Mouse (Mus musculus) ovary, adult 18-20 months (tissue): ENCODE data around the gene Eif3i.
A peak's percentile ranks its signal among the peaks of the same experiment; 100 is the strongest.
"Not testable (repeated sequence)": the region's sequence is repeated elsewhere in the genome, so short reads cannot be mapped to it uniquely, and the experiment has no call there.

Experiments used
- DNase-seq: peaks from one replicate; pipeline ENCODE4 v3.0.0; 2022; ENCODE audit warnings: low spot score, mixed read lengths

Gene Eif3i

GRCm38 (mm10) chr4:129573430-129573829 lies 27.0 kb downstream of the Eif3i start, which contains the start of gene Lck:
TSS of gene Lck (minus strand) at chr4:129573641.
- no peak for DNase-seq

DNA sequence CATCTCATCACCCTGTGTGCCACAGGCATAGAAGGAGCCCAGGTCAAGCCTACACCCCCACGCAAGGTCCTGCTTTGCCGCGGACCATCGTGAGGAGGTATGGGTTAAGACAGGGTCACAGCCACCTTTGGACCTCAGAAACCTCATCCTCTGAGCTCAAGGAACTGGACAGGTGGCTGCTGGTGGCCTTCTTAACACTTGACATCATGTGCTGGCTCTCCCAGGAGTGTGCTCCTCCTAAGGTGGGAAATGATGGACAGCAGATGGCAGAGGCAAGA lies 27.4 kb downstream of the Eif3i start:
- DNase-seq: no peak

DNA sequence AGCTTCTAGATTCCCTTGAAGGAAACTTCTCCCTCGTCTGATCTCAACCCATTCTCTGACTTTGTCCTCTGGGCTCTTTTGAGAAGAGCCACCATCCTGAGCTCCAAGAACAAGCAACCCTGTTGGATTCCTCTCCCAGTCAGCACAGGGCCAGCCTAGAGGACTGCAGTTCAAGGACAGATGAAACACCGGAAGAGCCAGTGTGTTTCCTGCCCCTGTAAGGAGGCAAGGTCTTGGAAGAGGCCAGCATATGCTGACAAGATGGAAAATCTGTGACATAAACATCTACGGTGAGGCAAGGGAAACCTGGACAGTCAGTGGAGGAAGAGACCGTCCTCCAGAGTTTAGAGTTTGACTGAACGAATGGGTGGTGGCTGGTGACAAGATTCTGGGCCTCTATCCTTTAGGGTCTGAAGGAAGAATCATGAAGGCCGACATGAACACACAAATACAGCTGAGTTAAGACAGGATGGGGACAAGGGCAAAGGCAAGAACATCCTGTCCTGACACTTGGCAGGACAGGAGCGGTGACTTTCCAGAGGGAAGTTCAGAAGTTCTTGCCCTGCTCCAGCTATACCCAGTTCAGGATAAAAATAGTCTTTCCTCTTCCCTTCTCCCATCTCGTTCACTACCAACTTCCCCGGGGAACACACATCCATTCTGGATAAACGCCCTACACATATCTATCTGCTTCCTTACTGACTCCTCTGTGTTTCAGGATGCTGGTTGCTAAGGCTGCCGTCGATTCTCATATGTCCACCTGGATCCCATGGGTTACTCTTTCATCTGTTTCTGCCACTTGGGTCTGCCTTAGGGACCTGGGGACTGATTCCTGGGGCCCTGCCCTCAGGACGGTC lies 28.0 kb downstream of the Eif3i start:
- DNase-seq: no peak

DNA sequence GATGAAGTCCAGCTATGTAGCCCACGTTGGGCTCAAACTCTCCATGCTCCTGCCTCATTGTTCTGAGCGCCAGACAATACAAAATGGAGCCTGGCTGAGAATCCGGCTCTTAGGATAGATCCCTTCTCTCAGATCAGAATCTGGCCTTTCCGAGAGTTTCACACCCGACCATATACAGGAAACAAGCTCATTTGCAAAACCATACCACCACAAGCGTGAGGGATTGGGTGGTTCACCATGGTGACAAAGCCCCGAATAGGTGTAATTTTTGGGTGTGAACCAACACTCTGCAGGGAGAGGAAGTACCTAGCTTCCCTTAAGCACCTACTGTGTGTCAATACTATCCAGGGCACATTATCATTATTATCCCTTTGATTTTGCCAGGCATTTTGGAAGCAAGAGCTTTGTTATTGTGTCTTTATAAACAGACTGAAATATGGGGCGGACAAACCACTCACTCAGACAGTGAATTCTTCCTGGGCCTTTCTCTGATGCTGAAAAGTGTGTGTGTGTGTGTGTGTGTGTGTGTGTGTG lies 28.8 kb downstream of the Eif3i start:
- no peak for DNase-seq

- DNase-seq: no peak
Measured at GRCm38 (mm10) chr4:129570028-129570427, 30.4 kb downstream of the Eif3i start.

DNA sequence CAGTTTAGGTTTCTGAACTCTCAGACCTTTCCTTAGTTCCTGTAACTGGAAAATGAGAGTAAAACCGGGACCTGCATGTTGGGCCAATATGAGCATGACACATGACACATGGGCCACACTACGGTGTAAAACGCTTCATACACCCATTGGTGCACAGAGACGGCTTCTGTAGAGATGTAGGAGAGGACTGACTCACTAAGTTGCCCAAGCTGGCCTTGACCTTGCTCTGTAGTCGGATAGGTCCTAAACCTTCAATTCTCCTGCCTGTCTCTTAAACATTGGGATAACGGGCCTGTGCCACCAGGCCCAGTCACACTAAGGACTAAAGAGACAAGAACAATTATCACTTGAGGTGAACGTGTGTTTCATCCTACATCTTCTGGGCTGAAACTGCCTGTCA lies 32.1 kb downstream of the Eif3i start:
- no peak for DNase-seq

DNA sequence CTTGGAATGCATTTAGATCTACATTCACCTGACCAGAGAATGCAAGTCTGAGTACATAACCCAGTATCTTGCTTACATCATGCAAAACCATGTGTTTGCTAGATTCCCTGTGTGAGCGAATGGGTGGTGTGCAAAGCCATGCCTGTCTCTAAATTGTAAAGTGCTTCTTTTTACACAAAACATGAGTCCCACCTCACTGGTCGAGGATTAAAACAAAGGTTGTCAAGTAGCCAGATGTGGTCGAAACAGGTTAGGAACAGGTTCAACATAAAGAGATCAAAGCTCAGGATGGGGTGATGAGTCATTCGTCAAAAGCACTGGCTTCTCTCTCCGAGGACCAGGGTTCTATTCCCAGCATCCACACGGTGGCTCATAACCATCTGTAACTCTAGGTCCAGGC lies 35.3 kb downstream of the Eif3i start:
- DNase-seq: no peak

DNA sequence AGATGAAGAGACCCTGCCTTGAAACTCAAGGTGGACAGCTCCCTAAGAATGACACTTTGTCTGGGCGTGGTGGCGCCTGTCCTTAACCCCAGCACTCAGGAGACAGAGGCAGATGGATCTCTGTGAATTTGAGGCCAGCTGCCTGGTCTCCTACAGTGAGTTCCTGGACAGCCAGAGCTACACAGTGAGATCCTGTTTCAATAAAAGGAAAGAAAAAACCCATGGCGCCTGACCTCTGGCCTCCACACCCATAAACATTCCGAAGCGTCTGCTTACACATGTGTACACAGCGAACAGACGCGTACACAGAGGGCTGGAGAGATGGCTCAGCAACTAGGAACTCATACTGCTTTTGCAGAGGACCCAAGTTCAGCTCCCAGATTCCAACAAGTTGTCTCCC lies 36.7 kb downstream of the Eif3i start:
- DNase-seq: no peak

- DNase-seq: no peak
Measured at GRCm38 (mm10) chr4:129561184-129561583, 39.3 kb downstream of the Eif3i start.

- no peak for DNase-seq
Measured at GRCm38 (mm10) chr4:129558321-129558955, 42.0 kb downstream of the Eif3i start.

GRCm38 (mm10) chr4:129557256-129557808 lies 43.1 kb downstream of the Eif3i start:
- no peak for DNase-seq

DNA sequence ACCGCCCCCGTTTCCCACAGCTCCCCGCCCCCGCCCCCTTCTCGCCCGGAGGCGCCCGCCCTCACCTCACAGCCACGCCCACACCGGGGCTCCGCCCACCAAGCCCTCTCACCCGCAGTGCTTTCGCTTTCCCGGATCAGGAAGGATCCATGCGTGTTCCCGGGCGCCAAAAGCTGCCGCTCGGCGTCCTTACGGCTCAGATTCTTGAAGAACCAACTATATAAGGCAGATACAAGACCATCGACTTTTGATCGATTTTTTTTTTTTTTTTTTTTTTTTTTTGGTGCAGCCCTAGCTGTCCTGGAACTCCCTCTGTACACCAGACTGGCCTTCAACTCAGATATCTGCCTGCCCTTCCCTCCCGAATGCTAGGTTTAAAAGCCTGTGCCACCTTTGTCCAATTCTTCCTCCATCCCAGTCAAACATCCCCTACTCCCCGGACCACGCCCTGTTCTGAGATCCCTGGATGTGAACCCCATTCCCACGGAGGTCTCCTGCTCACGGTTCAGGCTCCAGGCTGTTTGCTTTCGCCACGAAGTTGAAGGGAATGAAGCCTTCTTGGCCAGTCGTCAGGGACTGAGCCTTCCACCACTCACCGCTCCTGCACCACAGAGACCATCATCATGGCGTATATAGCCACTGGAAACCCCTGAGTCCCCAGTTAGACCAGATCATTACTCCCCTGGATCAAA lies 43.8 kb downstream of the Eif3i start:
- peak; percentile 83 for DNase-seq

DNA sequence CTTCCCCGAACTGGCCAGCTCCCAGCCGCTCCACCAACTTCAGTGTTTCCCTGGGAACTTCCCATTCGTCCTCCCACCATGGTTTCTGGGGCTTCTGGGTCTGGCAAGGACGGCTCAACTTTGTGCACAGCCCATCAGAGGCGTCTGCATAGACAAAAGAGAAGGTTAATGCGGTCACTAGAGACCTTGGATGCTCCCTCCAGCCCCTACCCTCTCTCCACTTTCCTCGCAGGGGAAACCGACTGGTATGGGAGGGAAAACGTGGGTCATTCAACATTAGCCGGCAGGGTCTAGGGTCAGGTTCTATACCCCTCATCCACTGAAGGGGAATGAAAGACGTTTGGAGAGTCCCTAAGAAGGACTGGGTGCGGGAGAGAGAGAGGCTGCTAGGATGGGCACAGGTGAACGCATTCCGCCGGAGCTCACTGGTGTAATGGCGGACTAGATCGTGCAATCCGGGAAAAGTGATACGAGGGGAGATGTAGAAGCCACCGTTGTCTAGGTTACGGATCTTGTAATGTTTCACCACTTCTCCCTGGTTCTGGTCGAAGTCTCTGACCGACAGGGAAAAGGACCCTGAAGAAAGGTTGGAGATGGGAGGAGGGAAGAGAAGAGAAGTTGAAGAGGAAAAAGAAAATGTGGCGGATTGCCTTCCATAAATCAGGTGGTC lies 44.5 kb downstream of the Eif3i start:
- DNase-seq: no peak

DNA sequence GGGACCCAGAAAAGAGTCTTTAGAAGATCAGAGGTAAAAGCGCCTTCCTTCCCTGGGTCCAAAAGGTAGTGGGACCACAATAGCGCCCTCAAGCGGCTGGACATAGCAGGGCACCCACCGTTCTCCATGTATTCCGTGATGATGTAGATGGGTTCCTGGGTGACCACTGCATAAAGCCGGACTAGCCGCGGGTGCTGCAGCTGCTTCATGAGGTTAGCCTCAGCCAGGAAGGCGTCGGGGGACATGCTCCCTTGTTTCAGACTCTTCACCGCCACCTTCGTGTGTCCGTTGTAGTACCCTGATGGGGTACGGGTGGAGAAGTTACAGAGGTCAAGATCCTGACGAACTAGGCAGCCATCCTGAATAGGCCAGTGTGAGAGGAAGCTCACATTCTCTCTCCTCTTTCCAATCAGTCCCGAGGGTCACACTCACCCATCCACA lies 45.0 kb downstream of the Eif3i start:
- no peak for DNase-seq

DNA sequence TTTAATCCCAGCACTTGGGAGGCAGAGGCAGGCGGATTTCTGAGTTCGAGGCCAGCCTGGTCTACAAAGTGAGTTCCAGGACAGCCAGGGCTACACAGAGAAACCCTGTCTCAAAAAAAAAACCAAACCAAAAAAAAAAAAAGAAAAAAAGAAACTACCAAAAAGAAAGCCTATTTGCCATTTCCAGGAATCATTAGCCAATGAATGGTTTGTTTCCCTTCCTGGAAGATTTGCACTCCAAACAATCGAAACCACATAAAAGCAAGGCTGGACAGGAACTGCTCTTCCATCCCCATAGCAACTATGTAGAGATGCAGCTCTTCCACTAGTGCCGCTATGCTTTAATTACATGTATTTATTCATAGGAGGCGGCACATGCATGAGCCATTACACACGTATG lies 45.9 kb downstream of the Eif3i start:
- DNase-seq: not testable (repeated sequence)

GRCm38 (mm10) chr4:129550295-129550694 lies 50.2 kb downstream of the Eif3i start:
- DNase-seq: no peak

DNA sequence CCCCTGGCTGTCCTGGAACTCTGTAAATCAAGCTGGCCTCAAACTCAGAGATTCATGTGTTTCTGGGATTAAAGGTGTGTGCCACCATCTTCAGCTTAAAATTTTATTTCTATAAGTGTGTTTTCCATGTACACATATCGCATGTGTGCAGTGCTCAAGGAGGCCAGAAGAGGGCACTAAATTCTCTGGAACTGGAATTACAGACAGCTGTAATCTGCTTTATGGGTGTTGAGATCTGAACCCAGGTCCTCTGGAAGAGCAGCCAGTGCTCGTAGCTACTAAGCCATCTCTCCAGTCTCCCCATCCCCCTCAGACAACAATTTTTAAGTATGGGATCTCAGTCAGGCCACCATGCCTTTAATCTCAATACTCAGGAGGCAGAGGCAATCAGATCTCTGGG lies 51.1 kb downstream of the Eif3i start:
- no peak for DNase-seq

- not testable (repeated sequence) for DNase-seq
Measured at GRCm38 (mm10) chr4:129547631-129548030, 52.8 kb downstream of the Eif3i start.

DNA sequence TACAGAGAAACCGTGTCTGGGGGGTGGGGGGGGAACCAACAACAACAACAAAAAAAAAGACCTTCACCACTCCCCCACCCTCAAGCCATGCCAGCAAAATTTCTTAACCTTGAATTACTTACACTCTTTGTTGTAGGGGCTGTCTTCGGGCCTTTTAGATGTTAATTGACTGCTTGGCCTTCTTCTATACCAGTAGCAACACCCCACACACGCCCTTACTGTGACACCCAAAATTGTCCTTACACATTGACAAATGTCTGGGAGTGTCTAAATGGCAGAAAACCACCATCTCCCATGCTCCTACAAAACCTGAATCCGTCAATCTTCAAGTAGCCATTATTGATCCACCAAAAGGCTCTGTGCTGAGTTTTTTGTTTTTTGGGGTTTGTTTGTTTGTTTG lies 56.3 kb downstream of the Eif3i start:
- DNase-seq: no peak

- DNase-seq: peak; percentile 98
Measured at GRCm38 (mm10) chr4:129542592-129543141, 57.8 kb downstream of the Eif3i start, which contains the start of gene Hdac1. TSS of gene Hdac1 (minus strand) at chr4:129542713.
